Mouse (Mus musculus): ENCODE measurements at regions not wholly inside any gene's neighbourhood (a gene's known extent, or its start where the extent isn't known, plus 50 kb on each side); places are given as distances from the start of the nearest gene placed in this dataset.

- Histone ChIP-seq H3K4me1 (ENCODE audit: control insufficient read depth, insufficient read depth, low read length) (no peaks in the 10 kb centered on the region; the same call in 1 of the 2 replicates), H3K9ac (replicated peaks; ENCODE audit: low read depth, low read length) (no peak overlapping the region), H3K4me2 (replicated peaks; ENCODE audit: low read depth, low read length) (no peak overlapping the region), H3K4me3 (ENCODE audit: low read depth, low read length) (no peak overlapping the region), H3K9me3 (ENCODE audit: control insufficient read depth, low read depth, low read length) (peaks cover 4% of the 10 kb centered on the region; the same call in 1 of the 2 replicates), H3K36me3 (ENCODE audit: control insufficient read depth, insufficient read depth, low read length) (no peaks in the 10 kb centered on the region), H3K27me3 (ENCODE audit: control insufficient read depth, insufficient read depth, low read length) (no peaks in the 10 kb centered on the region), H3K27ac (ENCODE audit: low read length) (no peak overlapping the region)
- no peak for ATAC-seq (ENCODE audit: insufficient number of reproducible peaks, insufficient read depth, low FRiP score, low read depth)
- WGBS: 91% methylated on average over 7 of the region's 7 CpGs
These were observed 64.1 kb upstream of the Runx3 start for GRCm38 (mm10) chr4:135056371-135056770.

- 87% methylated on average over 11 of the region's 11 CpGs for WGBS
These were observed 63.2 kb upstream of the Runx3 start for GRCm38 (mm10) chr4:135057286-135057685.

GRCm38 (mm10) chr4:135058895-135059294 is 61.6 kb upstream of the Runx3 start:
- ATAC-seq (ENCODE audit: insufficient number of reproducible peaks, insufficient read depth, low FRiP score, low read depth): no peak
- Histone ChIP-seq H3K9ac (replicated peaks; ENCODE audit: low read depth, low read length) (no peak overlapping the region), H3K9me3 (ENCODE audit: control insufficient read depth, low read depth, low read length) (no peaks in the 10 kb centered on the region), H3K4me3 (ENCODE audit: low read depth, low read length) (no peak overlapping the region), H3K4me1 (ENCODE audit: control insufficient read depth, insufficient read depth, low read length) (no peaks in the 10 kb centered on the region; the same call in 1 of the 2 replicates), H3K27me3 (ENCODE audit: control insufficient read depth, insufficient read depth, low read length) (no peaks in the 10 kb centered on the region), H3K27ac (ENCODE audit: low read length) (no peak overlapping the region), H3K36me3 (ENCODE audit: control insufficient read depth, insufficient read depth, low read length) (no peaks in the 10 kb centered on the region), H3K4me2 (replicated peaks; ENCODE audit: low read depth, low read length) (no peak overlapping the region)
- 78% methylated on average over 4 of the region's 4 CpGs for WGBS

More at GRCm38 (mm10) chr4:135057286-135057685, 63.2 kb upstream of the Runx3 start:
- Histone ChIP-seq H3K4me3 (ENCODE audit: low read depth, low read length) (no peak overlapping the region), H3K27me3 (ENCODE audit: control insufficient read depth, insufficient read depth, low read length) (no peaks in the 10 kb centered on the region), H3K9me3 (ENCODE audit: control insufficient read depth, low read depth, low read length) (peaks cover 4% of the 10 kb centered on the region; the same call in 1 of the 2 replicates), H3K4me2 (replicated peaks; ENCODE audit: low read depth, low read length) (no peak overlapping the region), H3K4me1 (ENCODE audit: control insufficient read depth, insufficient read depth, low read length) (no peaks in the 10 kb centered on the region; the same call in 1 of the 2 replicates), H3K36me3 (ENCODE audit: control insufficient read depth, insufficient read depth, low read length) (no peaks in the 10 kb centered on the region), H3K9ac (replicated peaks; ENCODE audit: low read depth, low read length) (no peak overlapping the region), H3K27ac (ENCODE audit: low read length) (no peak overlapping the region)
- ATAC-seq (ENCODE audit: insufficient number of reproducible peaks, insufficient read depth, low FRiP score, low read depth): no peak

- Histone ChIP-seq H3K4me1 (ENCODE audit: control insufficient read depth, insufficient read depth, low read length) (no peaks in the 10 kb centered on the region; the same call in 1 of the 2 replicates), H3K27me3 (ENCODE audit: control insufficient read depth, insufficient read depth, low read length) (no peaks in the 10 kb centered on the region), H3K36me3 (ENCODE audit: control insufficient read depth, insufficient read depth, low read length) (no peaks in the 10 kb centered on the region), H3K4me2 (replicated peaks; ENCODE audit: low read depth, low read length) (no peak overlapping the region), H3K4me3 (ENCODE audit: low read depth, low read length) (no peak overlapping the region), H3K9ac (replicated peaks; ENCODE audit: low read depth, low read length) (no peak overlapping the region), H3K9me3 (ENCODE audit: control insufficient read depth, low read depth, low read length) (no peaks in the 10 kb centered on the region), H3K27ac (ENCODE audit: low read length) (no peak overlapping the region)
- 44% methylated on average over 4 of the region's 4 CpGs for WGBS
- ATAC-seq (ENCODE audit: insufficient number of reproducible peaks, insufficient read depth, low FRiP score, low read depth): 0 out of 2 replicates have a peak, but pooled peaks have one; percentile 42
These were observed 59.3 kb upstream of the Runx3 start for GRCm38 (mm10) chr4:135061030-135061743.

- Histone ChIP-seq H3K27ac (ENCODE audit: low read length) (no peak overlapping the region), H3K36me3 (ENCODE audit: control insufficient read depth, insufficient read depth, low read length) (no peaks in the 10 kb centered on the region), H3K4me2 (replicated peaks; ENCODE audit: low read depth, low read length) (peak overlapping the region; percentile 19), H3K9me3 (ENCODE audit: control insufficient read depth, low read depth, low read length) (no peaks in the 10 kb centered on the region), H3K27me3 (ENCODE audit: control insufficient read depth, insufficient read depth, low read length) (no peaks in the 10 kb centered on the region), H3K4me1 (ENCODE audit: control insufficient read depth, insufficient read depth, low read length) (no peaks in the 10 kb centered on the region; the same call in 1 of the 2 replicates), H3K9ac (replicated peaks; ENCODE audit: low read depth, low read length) (no peak overlapping the region), H3K4me3 (ENCODE audit: low read depth, low read length) (no peak overlapping the region)
- WGBS: 8% methylated on average over 19 of the region's 19 CpGs
- peak; percentile 73; the same call in 1 of the 2 replicates for ATAC-seq (ENCODE audit: insufficient number of reproducible peaks, insufficient read depth, low FRiP score, low read depth)
These were observed 53.5 kb upstream of the Runx3 start for GRCm38 (mm10) chr4:135066766-135067479.

GRCm38 (mm10) chr4:135067805-135068204 is 52.6 kb upstream of the Runx3 start:
- Histone ChIP-seq H3K36me3 (ENCODE audit: control insufficient read depth, insufficient read depth, low read length) (no peaks in the 10 kb centered on the region), H3K27ac (ENCODE audit: low read length) (no peak overlapping the region), H3K27me3 (ENCODE audit: control insufficient read depth, insufficient read depth, low read length) (no peaks in the 10 kb centered on the region), H3K9me3 (ENCODE audit: control insufficient read depth, low read depth, low read length) (no peaks in the 10 kb centered on the region), H3K4me3 (ENCODE audit: low read depth, low read length) (no peak overlapping the region), H3K4me1 (ENCODE audit: control insufficient read depth, insufficient read depth, low read length) (no peaks in the 10 kb centered on the region; the same call in 1 of the 2 replicates), H3K9ac (replicated peaks; ENCODE audit: low read depth, low read length) (no peak overlapping the region), H3K4me2 (replicated peaks; ENCODE audit: low read depth, low read length) (no peak overlapping the region)
- 67% methylated on average over 7 of the region's 7 CpGs for WGBS
- no peak for ATAC-seq (ENCODE audit: insufficient number of reproducible peaks, insufficient read depth, low FRiP score, low read depth)

- ATAC-seq (ENCODE audit: insufficient number of reproducible peaks, insufficient read depth, low FRiP score, low read depth): no peak
- Histone ChIP-seq H3K4me2 (replicated peaks; ENCODE audit: low read depth, low read length) (no peak overlapping the region), H3K9me3 (ENCODE audit: control insufficient read depth, low read depth, low read length) (no peaks in the 10 kb centered on the region), H3K9ac (replicated peaks; ENCODE audit: low read depth, low read length) (no peak overlapping the region), H3K27ac (ENCODE audit: low read length) (no peak overlapping the region), H3K4me3 (ENCODE audit: low read depth, low read length) (no peak overlapping the region), H3K36me3 (ENCODE audit: control insufficient read depth, insufficient read depth, low read length) (no peaks in the 10 kb centered on the region), H3K27me3 (ENCODE audit: control insufficient read depth, insufficient read depth, low read length) (no peaks in the 10 kb centered on the region), H3K4me1 (ENCODE audit: control insufficient read depth, insufficient read depth, low read length) (no peaks in the 10 kb centered on the region; the same call in 1 of the 2 replicates)
- 69% methylated on average over 18 of the region's 18 CpGs for WGBS
These were observed 50.6 kb upstream of the Runx3 start for GRCm38 (mm10) chr4:135069818-135070217.

Measured in stomach, embryonic 14.5 days (tissue).